Mouse (Mus musculus): Measurements from ENCODE around the gene Cntln. TPM values are rescaled to one million over a fixed set of nuclear protein-coding genes. Genes with fewer than 3 reads are reported as not detected.
A peak's percentile ranks its signal among the peaks of the same experiment; 100 is the strongest.

Gene Cntln
- polyA plus RNA-seq, 1 experiment: 1.9 TPM

- Histone ChIP-seq H3K27ac (ENCODE audit: insufficient read depth, low read depth, low read length) (no peak overlapping the region), H3K4me1 (ENCODE audit: control insufficient read depth, insufficient read depth, low read length) (no peaks in the 10 kb centered on the region), H3K27me3 (replicated peaks; ENCODE audit: control insufficient read depth, insufficient read depth, low read length) (no peaks in the 10 kb centered on the region), H3K36me3 (ENCODE audit: control insufficient read depth, insufficient read depth, low read length) (no peaks in the 10 kb centered on the region), H3K4me3 (ENCODE audit: insufficient read depth, low read depth, low read length) (no peak overlapping the region)
- WGBS: 73% methylated on average over 8 of the region's 8 CpGs
- no peak for DNase-seq
- TF ChIP-seq POLR2A (IDR thresholded peaks at IDR 0.05; ENCODE audit: low read depth, low read length) (no peak), CTCF (conservative IDR thresholded peaks at IDR 0.05; ENCODE audit: insufficient read depth, insufficient read length, low read depth, low read length) (no peak)
These were observed 165.9 kb downstream of the Cntln start for GRCm38 (mm10) chr4:85049933-85050553.

DNA sequence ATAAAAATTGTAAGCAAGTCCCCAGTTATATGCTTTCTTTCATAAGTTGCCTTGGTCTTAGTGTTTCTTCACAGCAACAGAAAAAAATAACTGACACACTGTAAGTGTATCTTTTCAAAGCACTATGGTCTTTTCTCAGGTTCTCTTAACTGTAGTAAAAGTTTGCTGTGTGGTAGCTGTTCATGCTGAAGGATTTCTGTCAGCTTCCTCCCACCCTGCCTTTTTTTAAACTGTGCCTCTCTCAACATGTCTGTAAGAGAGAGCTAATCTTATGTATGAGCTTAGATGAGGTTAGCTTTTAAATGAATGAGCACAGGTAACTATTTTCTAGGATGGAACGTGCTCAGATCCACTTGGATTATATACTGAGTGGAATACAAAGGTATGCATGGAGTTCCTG, 170.5 kb downstream of the Cntln start:
- no peak overlapping the region for H3K27ac ChIP-seq (ENCODE audit: insufficient read depth, low read depth, low read length)
- WGBS: 85% methylated on average over 1 of the region's 1 CpGs
- no peak for TF ChIP-seq POLR2A (IDR thresholded peaks at IDR 0.05; ENCODE audit: low read depth, low read length)

GRCm38 (mm10) chr4:85059598-85059997, 175.5 kb downstream of the Cntln start:
- no peak overlapping the region for H3K4me3 ChIP-seq (ENCODE audit: insufficient read depth, low read depth, low read length)
- TF ChIP-seq CTCF (conservative IDR thresholded peaks at IDR 0.05; ENCODE audit: insufficient read depth, insufficient read length, low read depth, low read length) (no peak), POLR2A (IDR thresholded peaks at IDR 0.05; ENCODE audit: low read depth, low read length) (no peak)
- H3K36me3 ChIP-seq (ENCODE audit: control insufficient read depth, insufficient read depth, low read length): no peaks in the 10 kb centered on the region
- H3K4me1 ChIP-seq (ENCODE audit: control insufficient read depth, insufficient read depth, low read length): no peaks in the 10 kb centered on the region
- WGBS: 86% methylated on average over 2 of the region's 2 CpGs
- H3K27ac ChIP-seq (ENCODE audit: insufficient read depth, low read depth, low read length): no peak overlapping the region
- DNase-seq: no peak
- H3K27me3 ChIP-seq (replicated peaks; ENCODE audit: control insufficient read depth, insufficient read depth, low read length): no peaks in the 10 kb centered on the region

More for the DNA sequence above, 170.5 kb downstream of the Cntln start:
- Histone ChIP-seq H3K36me3 (ENCODE audit: control insufficient read depth, insufficient read depth, low read length) (no peaks in the 10 kb centered on the region), H3K4me3 (ENCODE audit: insufficient read depth, low read depth, low read length) (no peak overlapping the region), H3K4me1 (ENCODE audit: control insufficient read depth, insufficient read depth, low read length) (no peaks in the 10 kb centered on the region), H3K27me3 (replicated peaks; ENCODE audit: control insufficient read depth, insufficient read depth, low read length) (no peaks in the 10 kb centered on the region)
- no peak for DNase-seq

DNA sequence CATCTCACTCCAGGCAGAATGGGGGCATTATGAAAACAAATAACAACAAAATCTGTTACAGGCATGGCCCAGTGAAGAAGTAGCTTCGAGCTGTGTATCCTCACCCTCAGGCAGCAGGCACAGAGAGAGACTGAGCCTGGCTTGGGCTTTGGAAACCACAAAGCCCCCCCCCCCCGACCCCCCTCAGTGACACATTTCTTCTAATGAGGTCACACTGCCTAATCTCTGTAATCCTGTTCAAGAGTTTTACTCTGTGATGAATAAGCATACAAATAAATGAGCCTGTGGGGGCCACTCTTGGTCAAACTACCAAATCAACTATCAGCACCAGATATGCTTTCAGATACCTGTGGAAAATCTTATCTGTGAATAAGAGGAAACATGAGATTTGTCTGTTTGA, 177.6 kb downstream of the Cntln start:
- Histone ChIP-seq H3K4me3 (ENCODE audit: insufficient read depth, low read depth, low read length) (no peak overlapping the region), H3K27me3 (replicated peaks; ENCODE audit: control insufficient read depth, insufficient read depth, low read length) (no peaks in the 10 kb centered on the region), H3K36me3 (ENCODE audit: control insufficient read depth, insufficient read depth, low read length) (no peaks in the 10 kb centered on the region), H3K4me1 (ENCODE audit: control insufficient read depth, insufficient read depth, low read length) (no peaks in the 10 kb centered on the region), H3K27ac (ENCODE audit: insufficient read depth, low read depth, low read length) (no peak overlapping the region)
- 73% methylated on average over 2 of the region's 2 CpGs for WGBS
- DNase-seq: no peak
- no peak for TF ChIP-seq CTCF (conservative IDR thresholded peaks at IDR 0.05; ENCODE audit: insufficient read depth, insufficient read length, low read depth, low read length)
- no peak for TF ChIP-seq POLR2A (IDR thresholded peaks at IDR 0.05; ENCODE audit: low read depth, low read length)

- Histone ChIP-seq H3K4me3 (ENCODE audit: insufficient read depth, low read depth, low read length) (no peak overlapping the region), H3K4me1 (ENCODE audit: control insufficient read depth, insufficient read depth, low read length) (no peaks in the 10 kb centered on the region), H3K36me3 (ENCODE audit: control insufficient read depth, insufficient read depth, low read length) (no peaks in the 10 kb centered on the region), H3K27ac (ENCODE audit: insufficient read depth, low read depth, low read length) (no peak overlapping the region), H3K27me3 (replicated peaks; ENCODE audit: control insufficient read depth, insufficient read depth, low read length) (no peaks in the 10 kb centered on the region)
- no peak for DNase-seq
- WGBS: 92% methylated on average over 4 of the region's 4 CpGs
- TF ChIP-seq POLR2A (IDR thresholded peaks at IDR 0.05; ENCODE audit: low read depth, low read length): no peak
These were observed 211.9 kb downstream of the Cntln start for GRCm38 (mm10) chr4:85096033-85096432.

DNA sequence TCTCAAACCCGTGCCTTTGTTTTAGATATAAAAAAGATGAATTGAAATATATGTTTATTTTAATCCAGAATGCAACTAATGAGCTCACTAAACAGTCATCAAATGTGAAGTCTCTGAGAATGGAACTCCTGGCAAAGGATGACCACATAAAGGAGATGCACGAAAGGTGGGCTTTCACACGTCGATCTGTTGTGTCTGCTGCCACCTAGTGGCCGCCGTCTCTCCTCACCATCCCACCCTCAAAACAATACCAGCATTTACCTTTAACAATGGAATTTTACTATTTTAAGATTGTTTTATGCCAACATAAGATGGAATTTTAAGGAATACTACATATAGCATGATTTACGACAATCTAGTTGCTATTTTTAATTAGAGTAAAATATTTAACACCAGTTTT, 212.6 kb downstream of the Cntln start:
- H3K27me3 ChIP-seq (replicated peaks; ENCODE audit: control insufficient read depth, insufficient read depth, low read length): no peaks in the 10 kb centered on the region
- H3K27ac ChIP-seq (ENCODE audit: insufficient read depth, low read depth, low read length): no peak overlapping the region
- 16% methylated on average over 7 of the region's 7 CpGs for WGBS
- no peaks in the 10 kb centered on the region for H3K4me1 ChIP-seq (ENCODE audit: control insufficient read depth, insufficient read depth, low read length)
- no peak for TF ChIP-seq POLR2A (IDR thresholded peaks at IDR 0.05; ENCODE audit: low read depth, low read length)
- peak; percentile 94 for TF ChIP-seq CTCF (conservative IDR thresholded peaks at IDR 0.05; ENCODE audit: insufficient read depth, insufficient read length, low read depth, low read length)
- no peaks in the 10 kb centered on the region for H3K36me3 ChIP-seq (ENCODE audit: control insufficient read depth, insufficient read depth, low read length)
- H3K4me3 ChIP-seq (ENCODE audit: insufficient read depth, low read depth, low read length): no peak overlapping the region
- peak; percentile 32 for DNase-seq

DNA sequence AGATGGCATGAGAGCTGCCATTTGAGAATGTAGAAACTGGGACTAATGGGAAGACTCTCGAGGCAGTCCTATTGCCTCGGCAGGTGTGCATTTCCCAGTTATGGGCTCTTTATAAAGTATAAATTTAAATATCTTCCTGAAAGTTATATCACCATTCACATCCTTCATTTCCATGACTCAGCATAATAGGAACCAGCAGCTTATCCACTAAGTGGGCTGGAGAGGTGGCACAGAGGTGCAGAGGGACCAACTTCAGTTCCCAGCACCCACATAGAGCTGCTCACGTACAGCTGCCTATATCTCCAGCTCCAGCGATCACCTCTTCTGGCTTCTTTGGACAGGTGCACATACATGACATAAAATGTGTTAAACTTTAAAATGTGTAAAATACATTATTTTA, 218.1 kb downstream of the Cntln start:
- Histone ChIP-seq H3K36me3 (ENCODE audit: control insufficient read depth, insufficient read depth, low read length) (no peaks in the 10 kb centered on the region), H3K4me3 (ENCODE audit: insufficient read depth, low read depth, low read length) (no peak overlapping the region), H3K27ac (ENCODE audit: insufficient read depth, low read depth, low read length) (no peak overlapping the region), H3K27me3 (replicated peaks; ENCODE audit: control insufficient read depth, insufficient read depth, low read length) (no peaks in the 10 kb centered on the region), H3K4me1 (ENCODE audit: control insufficient read depth, insufficient read depth, low read length) (no peaks in the 10 kb centered on the region)
- DNase-seq: no peak
- TF ChIP-seq CTCF (conservative IDR thresholded peaks at IDR 0.05; ENCODE audit: insufficient read depth, insufficient read length, low read depth, low read length) (no peak), POLR2A (IDR thresholded peaks at IDR 0.05; ENCODE audit: low read depth, low read length) (no peak)
- 94% methylated on average over 4 of the region's 4 CpGs for WGBS

GRCm38 (mm10) chr4:85106416-85106815, 222.3 kb downstream of the Cntln start:
- 91% methylated on average over 1 of the region's 1 CpGs for WGBS
- Histone ChIP-seq H3K4me3 (ENCODE audit: insufficient read depth, low read depth, low read length) (no peak overlapping the region), H3K4me1 (ENCODE audit: control insufficient read depth, insufficient read depth, low read length) (no peaks in the 10 kb centered on the region), H3K27ac (ENCODE audit: insufficient read depth, low read depth, low read length) (no peak overlapping the region), H3K27me3 (replicated peaks; ENCODE audit: control insufficient read depth, insufficient read depth, low read length) (no peaks in the 10 kb centered on the region), H3K36me3 (ENCODE audit: control insufficient read depth, insufficient read depth, low read length) (no peaks in the 10 kb centered on the region)
- DNase-seq: no peak
- TF ChIP-seq POLR2A (IDR thresholded peaks at IDR 0.05; ENCODE audit: low read depth, low read length) (no peak), CTCF (conservative IDR thresholded peaks at IDR 0.05; ENCODE audit: insufficient read depth, insufficient read length, low read depth, low read length) (no peak)
